Mouse (Mus musculus) cortical plate, adult 2 months (tissue): ENCODE measurements around the gene Col5a1. TPM values are rescaled to one million over a fixed set of nuclear protein-coding genes. Genes with fewer than 3 reads are reported as not detected.
A peak's percentile ranks its signal among the peaks of the same experiment; 100 is the strongest.

Source experiments
- H3K27ac ChIP-seq: fragments of 200-500 bp; 2 replicates; pipeline ENCODE4 v1.5.1; 2012; ENCODE audit warnings: low read length, control low read depth, inconsistent platforms; ENCODE audit not compliant: insufficient read depth
- H3K4me1 ChIP-seq: fragments of 200-500 bp; 2 replicates; pipeline ENCODE4 v1.6.1; 2011; ENCODE audit warnings: low read length; ENCODE audit not compliant: control insufficient read depth, insufficient read depth
- H3K4me3 ChIP-seq: fragments of 200-500 bp; 2 replicates; pipeline ENCODE4 v1.5.1; 2011; ENCODE audit warnings: mild to moderate bottlenecking, low read length, control low read depth; ENCODE audit not compliant: insufficient read depth
- CTCF ChIP-seq: fragments of 200-500 bp; IDR thresholded peaks from 2 replicates; pipeline ENCODE4 v1.5.1; 2011; ENCODE audit warnings: mild to moderate bottlenecking, control low read depth, low read length; ENCODE audit not compliant: insufficient read depth; ENCODE audit errors: extremely low read depth
- POLR2A ChIP-seq: fragments of 200-500 bp; IDR thresholded peaks from 2 replicates; pipeline ENCODE4 v1.6.1; 2011; ENCODE audit warnings: mild to moderate bottlenecking, low read length, control low read depth; ENCODE audit not compliant: insufficient read depth; ENCODE audit errors: extremely low read depth
- polyA plus RNA-seq: library from polyadenylated mRNA; depleted of rRNA; stranded (reverse); fragments of >200 nt; gene quantifications from 2 replicates; pipeline ENCODE4 v1.2.3, GENCODE M21; 2012

Gene Col5a1
- polyA plus RNA-seq, 1 experiment, result 32.6 TPM

DNA sequence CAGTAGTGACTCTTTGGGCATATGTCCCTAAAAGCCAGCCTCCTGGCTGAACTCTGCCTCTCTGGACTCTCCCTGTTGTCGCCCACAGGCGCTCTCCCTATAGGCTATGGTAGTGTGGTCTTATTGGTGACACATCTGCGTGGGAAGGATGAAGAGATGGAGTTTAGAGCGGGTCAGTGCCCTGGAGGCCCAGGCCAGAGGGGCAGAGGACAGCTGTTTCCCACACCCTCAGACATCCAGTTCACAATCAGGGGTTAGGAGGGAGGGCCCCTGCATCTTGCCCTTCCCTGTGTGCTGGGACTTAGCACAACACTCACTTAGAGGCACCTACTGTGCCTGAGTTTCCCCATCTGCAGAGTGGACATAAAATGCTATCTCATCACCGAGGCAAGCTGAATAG lies 8.8 kb downstream of the Col5a1 start:
- TF ChIP-seq POLR2A (no peak), CTCF (no peak)
- Histone ChIP-seq H3K4me1 (no peaks in the 10 kb centered on the region), H3K4me3 (no peak overlapping the region), H3K27ac (no peak overlapping the region)

DNA sequence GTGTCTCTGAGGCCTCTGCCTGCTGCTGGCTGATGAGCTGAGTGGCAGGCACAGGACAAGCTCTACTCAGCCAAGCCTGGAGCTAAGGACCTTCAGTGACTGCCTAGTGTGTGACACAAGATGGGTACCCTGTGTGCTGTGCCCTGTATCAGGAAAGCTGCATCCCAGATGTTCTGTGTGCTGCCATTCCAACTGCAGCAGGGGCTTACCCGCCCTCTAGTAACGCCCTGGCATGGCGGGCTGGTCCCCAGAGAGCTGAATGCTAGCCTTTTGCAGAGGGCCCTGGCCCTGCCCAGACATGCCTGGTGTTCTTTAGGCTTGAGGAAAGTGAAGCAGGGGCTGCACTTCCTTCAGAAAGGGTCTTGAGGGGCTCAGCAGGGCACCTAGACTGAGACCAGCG lies 9.4 kb downstream of the Col5a1 start:
- Histone ChIP-seq H3K4me1 (no peaks in the 10 kb centered on the region), H3K27ac (no peak overlapping the region), H3K4me3 (no peak overlapping the region)
- TF ChIP-seq POLR2A, result no peak
- TF ChIP-seq CTCF, result no peak

GRCm38 (mm10) chr2:27897161-27897560 lies 10.9 kb downstream of the Col5a1 start:
- Histone ChIP-seq H3K4me1 (peaks cover 4% of the 10 kb centered on the region; the same call in 1 of the 2 replicates), H3K4me3 (no peak overlapping the region), H3K27ac (no peak overlapping the region)
- TF ChIP-seq CTCF (no peak), POLR2A (no peak)

- TF ChIP-seq CTCF, result peak; percentile 63
- no peak for TF ChIP-seq POLR2A
- Histone ChIP-seq H3K27ac (no peak overlapping the region), H3K4me1 (peaks cover 4% of the 10 kb centered on the region; the same call in 1 of the 2 replicates), H3K4me3 (no peak overlapping the region)
Observed at GRCm38 (mm10) chr2:27899894-27900293, 13.7 kb downstream of the Col5a1 start.

- TF ChIP-seq POLR2A (no peak), CTCF (no peak)
- H3K27ac ChIP-seq, result peak overlapping the region; percentile 37; the same call in 1 of the 2 replicates
- peaks cover 4% of the 10 kb centered on the region; the same call in 1 of the 2 replicates for H3K4me1 ChIP-seq
- no peak overlapping the region for H3K4me3 ChIP-seq
Observed at GRCm38 (mm10) chr2:27901076-27901475, 14.9 kb downstream of the Col5a1 start.

DNA sequence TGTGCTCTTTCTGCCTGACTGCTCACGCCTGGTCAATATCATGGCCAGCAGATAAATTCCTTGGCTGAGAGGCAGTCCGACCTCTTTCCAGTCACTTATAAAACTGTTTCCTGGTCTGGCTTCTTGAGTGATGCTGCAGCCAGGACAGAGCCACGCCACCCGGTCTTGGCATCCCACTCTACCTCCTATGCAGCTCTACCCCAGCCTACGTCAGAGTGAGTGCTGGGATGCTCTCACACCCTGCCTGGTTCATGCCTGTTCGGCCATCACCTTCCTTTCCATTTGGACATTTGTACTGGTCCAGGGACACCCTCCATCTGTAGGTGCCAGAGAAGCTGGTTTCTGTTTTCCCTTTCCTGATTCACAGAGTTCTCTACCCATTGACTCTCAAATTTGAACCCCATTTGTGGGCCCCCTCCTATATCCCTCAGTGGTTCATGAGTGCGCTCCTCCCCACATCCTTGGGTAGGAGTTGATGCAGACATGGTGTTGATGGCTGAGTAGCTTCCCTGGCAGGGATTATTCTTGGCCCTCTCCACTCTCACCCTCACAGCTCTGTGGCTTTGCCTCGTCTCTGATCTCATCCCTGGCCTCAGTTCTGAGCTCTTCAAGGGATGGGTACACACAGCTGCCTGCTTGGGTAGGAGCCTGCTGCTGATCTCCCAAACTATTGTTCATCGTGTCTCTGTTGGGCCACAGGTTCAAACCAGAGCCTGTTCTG lies 15.5 kb downstream of the Col5a1 start:
- no peak overlapping the region for H3K27ac ChIP-seq
- H3K4me3 ChIP-seq, result no peak overlapping the region
- no peak for TF ChIP-seq POLR2A
- no peak for TF ChIP-seq CTCF
- H3K4me1 ChIP-seq, result peaks cover 4% of the 10 kb centered on the region; the same call in 1 of the 2 replicates

- TF ChIP-seq POLR2A, result no peak
- TF ChIP-seq CTCF, result no peak
- H3K27ac ChIP-seq, result no peak overlapping the region
- H3K4me1 ChIP-seq, result peaks cover 4% of the 10 kb centered on the region; the same call in 1 of the 2 replicates
Observed at GRCm38 (mm10) chr2:27902318-27902717, 16.1 kb downstream of the Col5a1 start.

DNA sequence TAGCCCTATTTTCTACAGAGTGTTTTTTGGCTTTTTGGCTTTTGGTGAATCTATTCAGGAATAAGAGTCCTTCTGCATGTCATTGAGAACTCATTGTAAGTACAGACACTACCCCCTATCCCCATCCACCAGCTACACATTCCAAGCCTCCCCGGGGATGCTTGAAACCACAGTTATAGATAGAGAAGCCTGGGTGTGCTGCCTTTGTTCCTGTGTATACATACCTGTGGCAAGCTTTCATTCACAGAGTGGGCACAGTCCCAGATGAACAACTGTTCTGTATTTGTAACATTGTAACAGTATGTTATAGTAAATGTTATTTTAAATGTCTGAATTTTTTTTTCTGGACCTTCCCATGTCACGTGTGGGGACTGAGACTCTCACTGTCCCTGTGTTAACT lies 19.2 kb downstream of the Col5a1 start:
- TF ChIP-seq POLR2A (no peak), CTCF (no peak)
- Histone ChIP-seq H3K4me1 (peaks cover 4% of the 10 kb centered on the region; the same call in 1 of the 2 replicates), H3K4me3 (no peak overlapping the region), H3K27ac (no peak overlapping the region)

More at GRCm38 (mm10) chr2:27902318-27902717, 16.1 kb downstream of the Col5a1 start:
- no peak overlapping the region for H3K4me3 ChIP-seq

GRCm38 (mm10) chr2:27910501-27910900 lies 24.3 kb downstream of the Col5a1 start:
- Histone ChIP-seq H3K4me3 (no peak overlapping the region), H3K4me1 (no peaks in the 10 kb centered on the region), H3K27ac (no peak overlapping the region)
- no peak for TF ChIP-seq POLR2A
- no peak for TF ChIP-seq CTCF
